Mouse (Mus musculus): ENCODE measurements around the gene Gjb3.

DNA sequence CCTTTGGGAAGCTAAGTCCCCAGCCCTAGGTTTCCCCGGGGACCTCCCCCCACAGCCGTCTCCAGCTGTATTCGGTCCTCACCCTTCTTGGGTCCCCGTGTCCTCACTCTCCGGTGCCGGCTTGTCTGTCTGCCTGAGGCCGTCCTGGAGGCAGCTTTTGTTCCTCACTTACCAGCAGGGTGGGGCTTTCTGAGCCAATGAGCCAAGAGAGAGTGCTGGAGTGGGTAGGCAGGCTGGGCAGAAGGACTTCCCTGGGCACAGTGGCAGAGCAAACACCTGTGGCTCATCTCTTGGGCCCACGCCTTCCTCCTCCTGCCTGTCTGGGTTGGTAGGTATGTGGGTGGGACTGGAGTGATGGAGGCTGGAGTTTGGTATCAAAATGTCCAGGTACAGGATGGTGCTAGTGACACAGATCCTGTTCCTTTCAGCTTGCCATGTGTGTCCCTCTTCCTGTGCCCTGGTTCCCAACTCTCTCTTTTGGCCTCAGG is 23.4 kb upstream of the Gjb3 start, which contains the start of gene Gjb4:
- TF ChIP-seq EP300 (IDR thresholded peaks at IDR 0.05; ENCODE audit: low read length) (no peak), USF1 (IDR thresholded peaks at IDR 0.05; ENCODE audit: low read depth, low read length) (no peak), CTCF (conservative IDR thresholded peaks at IDR 0.05 in 1 of 2, IDR thresholded peaks at IDR 0.05 in 1 of 2; ENCODE audit: low read depth in 2 of 2, low read length in 2 of 2) (no peak), SMC3 (IDR thresholded peaks at IDR 0.05; ENCODE audit: low read depth, low read length) (no peak), CHD1 (IDR thresholded peaks at IDR 0.05; ENCODE audit: low read depth, low read length) (no peak), ELF1 (IDR thresholded peaks at IDR 0.05; ENCODE audit: low read depth, low read length) (no peak), POLR2AphosphoS2 (IDR thresholded peaks at IDR 0.05; ENCODE audit: low read depth, low read length) (no peak), MAZ (IDR thresholded peaks at IDR 0.05; ENCODE audit: low read depth, low read length) (no peak)

All from CH12.LX (cell line).